Mouse (Mus musculus) layer of hippocampus, postnatal 25 days (tissue): ENCODE results near the gene Slc25a43. TPM values are rescaled to one million over a fixed set of nuclear protein-coding genes. Genes with fewer than 3 reads are reported as not detected.

Experiments used
- DNase-seq, 2 experiments: peaks; one replicate each; pipeline ENCODE4 v3.0.0; 2022; ENCODE audit warnings: mixed read lengths in 2 of 2, low spot score in 1 of 2; ENCODE audit errors: extremely low spot score in 1 of 2
- total RNA-seq, 2 experiments: library from RNA; stranded (reverse); gene quantifications; 2 replicates each; pipeline ENCODE4 v1.2.3; 2021

The Slc25a43 gene
- total RNA-seq: under 1 TPM in 1 of 2 experiments, not detected in 1; 0.32 TPM

DNA sequence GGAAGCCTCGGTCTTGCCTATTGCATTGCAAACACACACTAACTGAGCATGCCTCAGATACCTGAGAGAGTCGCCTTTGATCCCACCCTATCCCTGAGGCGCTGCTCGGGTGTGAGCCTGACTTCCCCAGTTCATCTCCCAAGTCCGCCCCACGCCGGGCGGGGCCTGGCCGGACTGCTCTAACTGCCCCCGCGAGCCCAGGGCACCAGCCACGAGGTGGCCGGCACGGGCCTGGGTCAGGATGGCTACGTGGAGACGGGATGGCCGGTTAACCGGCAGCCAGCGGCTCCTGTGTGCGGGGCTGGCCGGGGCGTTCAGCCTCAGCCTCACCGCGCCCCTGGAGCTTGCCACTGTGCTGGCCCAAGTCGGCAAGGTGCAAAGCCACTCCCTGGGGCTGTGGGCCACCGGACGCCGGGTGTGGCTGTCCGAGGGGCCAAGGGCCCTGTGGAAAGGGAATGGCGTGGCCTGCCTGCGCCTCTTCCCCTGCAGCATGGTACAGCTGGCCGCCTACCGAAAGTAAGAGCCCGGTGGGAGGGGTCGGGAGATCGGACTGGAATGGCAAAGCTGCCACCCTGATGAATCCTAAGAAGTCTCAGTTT lies at the start of gene Slc25a43:
TSS of gene Slc25a43 (plus strand) at position 157 of the 599 bp plus-strand sequence.
- DNase-seq: no peak

DNA sequence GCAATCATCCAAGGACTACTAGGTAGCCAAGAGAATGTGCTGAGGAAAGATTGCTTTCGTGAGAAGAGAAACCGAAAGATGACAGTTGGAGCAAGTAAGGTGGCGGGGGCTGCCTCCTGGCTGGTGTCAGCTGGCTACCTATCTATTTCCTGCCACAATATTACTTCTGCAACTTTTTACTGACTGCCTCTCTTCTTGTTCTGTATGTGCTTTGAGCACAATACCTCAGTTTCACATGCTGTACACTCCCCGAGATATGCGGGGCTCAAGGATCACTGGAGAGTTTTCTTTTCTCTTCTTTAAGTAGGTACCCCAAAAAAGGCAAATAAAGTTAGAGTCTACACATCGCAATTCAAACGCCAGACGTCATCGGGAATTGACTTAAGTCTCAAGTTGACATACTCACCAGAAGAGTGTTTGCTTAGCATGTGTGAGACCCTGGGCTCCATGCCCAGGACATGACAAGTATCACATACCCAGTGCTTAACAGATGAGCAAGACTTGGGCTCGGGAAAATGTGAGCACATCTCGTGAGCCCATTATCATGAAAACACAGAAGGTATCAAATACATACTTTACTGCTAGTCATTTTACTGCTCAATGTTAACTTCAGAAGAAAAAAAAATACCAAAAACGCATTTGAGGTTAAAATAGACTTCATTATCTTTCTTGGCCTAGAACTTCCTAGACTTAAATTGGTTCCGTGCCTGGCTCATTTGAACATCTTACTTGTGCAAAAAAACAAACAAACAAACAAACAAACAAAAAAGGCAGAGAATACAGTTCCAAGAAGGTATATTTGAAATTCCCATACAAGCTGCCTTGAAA lies 3.1 kb upstream of the Slc25a43 start:
- no peak for DNase-seq

DNA sequence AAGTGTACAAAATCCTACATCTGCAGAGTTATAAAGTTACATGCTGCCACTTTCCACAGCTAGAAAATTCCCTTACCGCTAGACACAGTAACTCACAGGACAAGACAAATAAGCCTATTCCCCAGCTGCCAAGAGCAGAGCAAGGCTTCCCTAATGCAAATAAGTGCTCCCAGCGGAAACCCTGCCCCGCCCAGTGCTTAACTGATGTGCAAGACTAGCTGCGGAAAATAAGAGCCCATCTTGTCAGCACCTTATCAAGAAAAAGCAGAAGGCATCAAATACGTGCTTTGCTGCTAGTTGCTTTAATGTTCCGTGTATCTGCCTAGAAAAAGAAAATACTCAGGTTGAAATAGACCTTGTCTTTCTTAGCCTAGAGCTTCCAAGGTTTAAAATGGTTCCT lies 2.2 kb upstream of the Slc25a43 start:
- no peak for DNase-seq

DNA sequence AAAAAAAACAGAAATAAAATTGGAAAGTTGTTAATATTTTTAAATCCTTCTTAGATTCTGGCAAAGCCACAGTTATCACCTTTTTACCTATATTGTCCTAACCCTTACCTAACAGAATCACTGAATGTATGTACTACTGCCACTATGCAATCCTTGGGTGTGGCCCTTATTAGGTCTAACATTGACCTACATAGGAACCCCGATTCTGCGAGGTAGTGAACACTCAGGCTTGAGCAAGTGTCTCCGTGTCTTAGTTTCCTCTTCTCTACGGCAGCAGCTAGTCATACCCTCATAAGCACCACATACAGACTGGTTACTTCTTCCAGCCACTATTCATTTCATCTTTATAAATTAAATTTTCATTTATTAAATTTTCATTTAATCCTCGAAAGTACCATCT lies 715 bp upstream of the Slc25a43 start:
- no peak for DNase-seq

DNA sequence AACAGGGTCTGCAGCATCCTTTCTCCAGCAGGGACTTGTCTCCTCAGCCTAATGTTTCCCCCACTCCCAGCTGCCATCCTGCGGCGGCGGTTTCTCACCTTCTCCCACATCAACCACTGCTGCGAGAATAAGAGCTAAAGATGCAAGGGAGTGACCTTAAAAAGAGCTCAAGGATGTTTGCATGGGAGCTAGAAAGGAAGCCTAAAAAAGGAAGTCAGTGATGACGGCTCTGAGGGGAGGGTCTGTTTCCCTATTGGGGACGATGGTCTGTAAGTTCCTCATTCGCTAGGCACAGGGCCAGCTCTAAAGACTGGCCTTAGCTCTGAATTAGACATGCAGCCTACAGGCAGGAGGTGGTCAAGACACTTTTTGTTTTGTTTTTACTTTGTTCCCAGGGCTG lies 1.3 kb downstream of the Slc25a43 start:
- no peak for DNase-seq

DNA sequence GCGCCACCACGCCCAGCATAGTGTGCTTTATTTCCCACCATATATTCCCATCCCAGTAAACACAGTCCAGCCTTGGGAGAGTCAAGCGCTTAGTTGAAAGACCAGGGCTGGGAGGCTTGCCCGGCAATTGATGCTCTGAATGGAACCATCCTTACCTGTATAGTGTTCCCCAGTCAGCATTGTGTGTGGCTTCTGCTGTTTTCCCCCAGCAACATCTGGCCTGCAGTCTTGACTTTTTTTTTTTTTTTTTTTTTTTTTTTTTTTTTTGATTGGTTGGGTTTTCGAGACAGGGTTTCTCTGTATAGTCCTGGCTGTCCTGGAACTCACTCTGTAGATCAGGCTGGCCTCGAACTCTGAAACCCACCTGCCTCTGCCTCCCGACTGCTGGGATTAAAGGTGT lies 1.9 kb downstream of the Slc25a43 start:
- no peak for DNase-seq

DNA sequence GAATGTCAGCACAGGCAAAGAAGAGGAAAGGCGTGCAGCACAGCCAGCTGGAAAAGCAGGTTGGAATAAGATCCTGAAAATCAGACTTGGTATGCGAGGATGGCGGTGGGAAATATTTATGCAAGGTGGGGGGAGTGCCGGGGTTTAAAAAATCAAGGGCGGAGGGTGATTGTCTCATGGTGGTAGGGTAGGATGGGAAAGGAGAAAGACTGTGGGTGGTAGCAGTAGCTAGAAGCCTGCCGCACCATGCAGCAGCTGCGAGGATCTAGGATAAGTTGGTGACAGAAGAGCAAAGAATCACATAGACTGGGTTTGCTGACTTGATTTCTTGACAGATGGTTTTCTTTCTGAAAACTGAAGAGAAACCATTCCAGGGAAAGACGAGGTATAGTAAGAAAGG lies 3.3 kb downstream of the Slc25a43 start:
- no peak for DNase-seq

DNA sequence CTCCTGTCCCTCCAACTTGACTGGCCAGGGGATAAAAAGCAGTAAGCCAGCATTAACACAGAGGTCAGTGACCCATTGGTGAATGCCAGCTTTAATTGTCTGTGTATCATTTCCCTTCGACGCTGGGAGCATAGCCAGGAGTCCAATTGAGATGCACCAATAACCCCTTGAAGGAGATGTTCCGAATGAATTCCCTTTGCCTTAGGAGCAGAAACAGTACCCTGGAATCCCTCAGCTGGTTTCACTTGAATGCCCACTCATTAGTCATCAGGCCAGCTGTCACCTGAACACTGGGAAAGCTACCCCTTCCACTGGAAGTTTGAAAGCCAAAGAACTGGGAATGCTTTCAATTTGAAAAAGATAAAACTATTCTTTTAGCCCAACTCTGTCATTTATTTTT lies 5.1 kb downstream of the Slc25a43 start:
- no peak for DNase-seq

DNA sequence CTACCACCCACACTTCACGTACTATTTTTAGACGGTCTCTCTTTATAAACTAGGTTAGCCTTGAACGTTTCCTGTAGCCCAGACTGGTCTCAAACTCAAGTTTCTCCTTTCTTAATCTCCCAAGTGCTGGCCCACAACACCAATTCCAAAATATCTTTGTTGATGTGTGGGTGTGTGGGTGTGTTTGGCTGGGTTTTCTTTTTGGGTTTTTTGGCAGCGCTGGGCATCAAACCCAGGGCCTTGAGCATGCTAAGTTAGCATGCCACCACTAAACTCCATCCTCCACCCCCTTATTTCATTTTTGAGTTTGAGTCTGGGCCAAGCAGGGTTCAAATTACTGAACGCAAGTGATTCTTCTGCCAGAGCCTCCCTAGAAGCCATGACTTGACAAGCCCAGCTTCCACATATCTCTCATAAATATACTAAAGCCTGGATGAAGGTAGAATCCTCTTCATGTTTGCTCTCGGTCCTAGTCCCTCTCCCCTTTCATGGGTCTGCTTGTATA lies 5.9 kb downstream of the Slc25a43 start:
- no peak for DNase-seq

DNA sequence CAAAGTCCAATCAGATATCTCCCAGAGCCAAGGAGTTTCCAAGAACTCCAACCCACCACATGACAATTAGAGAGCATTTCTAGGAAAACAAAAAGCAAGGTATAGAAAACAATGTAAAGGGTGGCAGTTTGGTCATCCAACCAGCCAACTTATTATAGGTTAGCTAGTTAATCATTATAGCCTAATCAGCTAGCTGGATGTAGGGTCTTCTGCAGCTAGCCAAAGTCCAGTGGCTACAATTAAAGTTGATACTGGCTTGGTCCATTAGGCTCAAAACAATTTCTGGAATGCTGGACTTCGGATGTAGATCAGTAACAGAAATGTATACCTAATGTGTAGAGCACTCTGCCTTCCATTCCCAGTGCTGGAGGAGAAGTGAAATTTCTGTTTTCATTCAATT lies 7.1 kb downstream of the Slc25a43 start:
- no peak for DNase-seq

DNA sequence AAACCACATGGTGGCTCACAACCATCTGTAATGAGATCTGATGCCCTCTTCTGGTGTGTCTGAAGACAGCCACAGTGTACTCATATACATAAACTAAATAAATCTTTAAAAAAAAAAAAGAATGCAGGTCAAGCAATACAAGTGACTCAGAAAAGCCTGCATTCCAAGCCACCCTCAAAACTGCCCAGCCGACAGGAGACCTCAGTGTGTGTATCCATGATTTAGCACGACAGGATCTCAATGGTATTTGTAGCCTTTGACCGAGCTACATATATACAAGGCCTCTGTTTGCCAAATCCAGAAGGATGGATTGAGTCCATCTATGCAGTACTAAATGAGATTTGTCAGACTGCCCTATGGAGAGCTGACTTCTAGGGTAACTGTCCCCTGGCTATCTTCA lies 9.1 kb downstream of the Slc25a43 start:
- DNase-seq: no peak

DNA sequence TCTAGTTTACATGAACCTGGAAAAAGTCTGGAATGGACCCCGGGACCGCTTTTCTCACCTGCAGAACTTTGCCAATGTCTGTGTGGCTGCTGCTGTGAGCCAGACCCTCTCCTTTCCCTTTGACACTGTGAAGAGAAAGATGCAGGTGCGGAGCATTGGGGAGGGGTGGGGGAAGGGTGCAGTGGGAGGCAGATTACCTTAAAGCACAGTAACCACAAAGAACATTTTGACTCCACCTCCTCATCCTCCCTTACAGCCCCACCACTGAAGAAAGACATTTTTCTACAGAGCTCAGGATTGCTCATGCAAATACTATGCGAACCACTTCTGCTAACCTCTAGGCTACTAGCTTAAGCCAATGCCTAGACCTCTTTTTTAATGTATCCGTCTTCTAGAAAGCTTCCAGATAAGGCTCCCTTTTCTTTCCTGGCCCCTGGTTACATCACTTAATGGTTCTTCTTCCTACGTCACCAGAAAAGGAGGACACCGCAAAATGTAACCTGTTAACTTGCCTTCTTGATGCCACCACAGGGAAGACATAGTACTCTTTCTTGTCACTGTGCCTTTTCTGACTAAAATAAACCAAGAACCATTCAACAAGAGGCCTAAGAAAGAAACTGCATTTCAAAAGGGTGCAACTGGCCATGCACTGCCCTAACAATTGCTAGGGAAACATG lies 14.5 kb downstream of the Slc25a43 start:
- DNase-seq: no peak

DNA sequence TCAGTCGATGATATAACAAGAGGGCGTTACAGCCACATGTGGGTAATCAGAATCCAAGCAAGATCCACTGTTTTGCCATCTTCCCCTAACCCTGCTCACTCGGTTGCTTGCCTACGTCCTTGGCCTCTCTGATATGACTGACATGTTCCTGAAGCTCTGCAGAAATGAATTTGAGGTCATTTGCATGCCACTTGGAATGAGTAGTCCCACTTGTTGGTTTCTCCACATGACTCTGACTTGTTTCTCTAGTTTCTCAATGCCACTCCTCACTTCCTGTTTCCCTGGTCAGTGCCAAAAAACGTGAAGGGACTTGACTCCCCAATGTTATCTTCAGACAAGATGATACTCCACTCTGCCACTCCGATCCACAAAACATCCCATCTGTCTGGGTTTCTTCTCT lies 15.1 kb downstream of the Slc25a43 start:
- DNase-seq: no peak

DNA sequence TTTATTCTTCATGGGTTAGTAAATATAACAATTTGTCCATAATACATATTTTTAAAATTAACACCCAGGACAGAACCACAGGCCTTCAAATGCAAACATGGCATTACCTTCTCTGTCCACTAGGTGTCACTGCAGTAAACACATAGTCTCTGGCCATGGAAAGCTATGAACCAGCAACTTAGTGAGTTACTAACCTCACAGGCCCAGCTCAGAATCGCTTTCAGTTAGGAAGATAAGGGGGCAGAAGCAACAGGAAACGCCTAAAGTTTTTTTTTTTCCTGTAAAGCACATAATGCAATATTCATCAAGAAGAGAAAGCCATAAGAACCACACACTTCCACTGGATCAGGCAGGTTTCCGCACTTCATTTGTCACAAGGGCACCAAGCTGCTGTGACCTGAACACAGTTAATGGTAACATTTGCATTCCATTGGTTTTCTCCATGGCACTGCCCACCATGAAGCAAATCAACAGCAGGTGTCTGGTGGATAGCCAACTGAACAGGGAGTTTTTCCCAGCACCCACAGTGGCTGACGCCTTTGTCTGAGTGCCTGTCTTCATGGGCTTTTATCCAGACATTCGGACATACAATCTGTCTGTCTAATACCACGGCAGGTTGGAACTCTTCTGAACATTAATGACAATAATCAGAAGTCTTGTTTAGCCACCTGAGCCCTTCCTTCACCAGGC lies 17.6 kb downstream of the Slc25a43 start:
- peak in 1 of 2 experiments; percentile 62 for DNase-seq

DNA sequence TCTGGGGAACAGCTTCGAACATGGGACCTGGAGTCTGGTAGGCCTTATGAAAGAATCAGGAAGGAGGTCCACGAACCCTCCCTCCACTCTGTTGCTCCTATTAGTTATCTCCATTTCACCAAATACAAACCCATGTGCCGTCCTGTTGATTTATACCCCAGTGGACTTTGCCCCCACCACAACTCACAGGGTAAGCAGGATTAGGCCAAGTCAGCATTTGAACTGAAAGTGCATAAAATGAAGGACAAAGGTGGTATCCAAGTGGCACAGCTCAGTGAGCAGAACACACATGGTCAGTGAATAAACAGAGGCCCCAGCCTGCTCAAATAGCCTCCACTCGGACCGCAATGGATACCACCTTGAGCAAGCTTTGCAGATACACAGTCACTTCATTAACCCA lies 18.8 kb downstream of the Slc25a43 start:
- no peak for DNase-seq

DNA sequence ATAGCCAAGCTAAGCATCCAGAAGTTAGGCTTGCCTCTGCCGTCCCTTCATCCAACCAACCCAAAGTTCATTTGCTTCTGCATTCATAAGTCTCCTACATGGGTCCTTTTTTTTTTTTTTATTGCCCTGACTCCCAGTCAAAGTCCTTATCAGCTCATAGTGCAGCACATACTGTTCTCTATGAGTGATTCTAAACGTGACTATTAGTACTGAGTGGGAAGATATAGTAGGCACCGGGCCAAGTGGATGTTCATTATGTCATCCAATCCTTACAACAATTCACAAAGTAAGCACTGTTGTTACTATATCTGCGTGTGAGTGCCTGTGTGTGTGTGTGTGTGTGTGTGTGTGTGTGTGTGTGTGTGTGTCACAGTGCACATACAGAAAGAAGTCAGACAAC lies 19.4 kb downstream of the Slc25a43 start:
- DNase-seq: no peak

DNA sequence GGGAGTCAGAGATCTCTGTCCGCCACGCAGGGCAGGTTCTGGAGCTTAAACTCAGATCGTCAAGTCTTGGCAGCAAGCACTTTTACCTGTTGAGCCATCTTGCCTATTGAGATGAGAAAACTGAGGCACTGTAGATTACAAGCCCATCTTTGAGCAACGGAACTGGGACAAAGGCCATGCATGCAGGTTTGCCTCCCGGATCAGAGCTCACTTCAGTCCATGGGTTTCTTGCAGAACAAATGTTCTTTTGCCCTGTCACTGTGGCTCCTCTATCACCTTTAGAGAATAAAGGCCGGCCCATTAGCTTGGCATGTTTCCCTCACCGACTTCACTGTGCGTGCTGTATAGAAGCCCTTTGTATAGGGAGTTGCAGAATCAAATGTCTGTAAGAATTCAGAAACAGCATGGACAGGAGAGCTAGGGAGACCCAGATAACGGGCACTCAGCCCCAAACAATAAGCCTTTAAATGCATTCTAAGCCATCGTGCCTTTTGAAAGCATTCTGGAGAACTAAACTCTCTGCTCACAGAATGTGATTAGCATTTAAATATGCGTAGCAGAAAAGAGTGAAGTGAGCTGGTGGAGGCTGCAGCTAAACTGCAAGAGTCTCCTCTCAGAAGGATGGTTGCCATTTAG lies 20.0 kb downstream of the Slc25a43 start:
- no peak for DNase-seq

DNA sequence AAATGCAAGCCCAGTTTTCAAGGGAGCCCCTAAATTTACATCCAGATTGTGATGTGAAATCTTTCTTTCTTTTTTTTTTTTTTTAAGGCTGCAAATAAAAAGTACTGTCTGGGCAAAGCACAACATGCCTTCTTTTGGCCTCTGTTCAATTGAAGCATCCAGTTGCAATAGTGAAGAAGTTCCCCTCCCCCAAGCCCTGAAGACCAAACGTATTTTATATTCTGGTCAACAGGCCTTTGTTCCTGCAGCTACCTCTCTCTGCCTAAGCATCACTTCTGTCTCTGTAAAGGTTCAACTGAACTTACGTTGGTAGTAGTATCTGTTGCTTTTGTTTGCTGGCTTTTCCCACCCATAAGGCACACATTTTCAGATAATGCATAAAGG lies 20.5 kb downstream of the Slc25a43 start:
- DNase-seq: no peak

DNA sequence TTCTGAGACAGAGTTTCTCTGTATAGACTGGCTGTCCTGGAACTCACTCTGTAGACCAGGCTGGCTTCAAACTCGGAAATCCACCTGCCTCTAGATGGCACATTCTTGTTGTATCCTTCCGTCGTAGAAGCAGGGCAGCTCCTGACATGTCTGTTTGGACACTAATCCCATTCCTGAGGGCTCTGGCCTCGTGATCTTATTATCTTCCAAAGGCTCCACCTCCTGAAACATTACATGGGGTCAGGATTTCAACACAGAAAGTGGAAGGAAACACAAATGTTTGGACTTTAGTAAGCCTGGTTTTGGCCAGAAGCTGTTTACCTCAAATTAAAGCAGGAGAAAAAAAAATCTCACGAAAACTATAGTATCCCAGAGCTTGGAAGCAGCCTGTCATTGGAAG lies 23.9 kb downstream of the Slc25a43 start:
- DNase-seq: no peak

DNA sequence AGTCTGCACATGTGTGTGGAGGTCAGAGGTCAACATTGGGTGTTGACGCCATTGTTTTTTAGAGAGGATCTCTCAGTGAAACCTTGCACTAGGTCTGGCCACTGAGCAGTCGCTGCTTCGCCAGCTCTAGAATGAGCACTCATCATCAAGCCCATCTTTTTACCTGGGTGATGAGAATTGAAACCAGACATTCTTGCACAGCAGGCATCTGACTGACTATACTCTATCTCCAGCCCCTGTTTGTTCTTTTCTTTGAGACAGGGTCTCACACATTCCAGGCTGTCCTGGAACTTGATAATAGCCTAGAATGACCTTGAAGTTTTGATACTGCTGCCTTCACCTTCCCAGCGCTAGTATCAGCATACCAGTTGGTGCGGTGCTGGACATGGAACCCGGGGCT lies 29.1 kb downstream of the Slc25a43 start:
- DNase-seq: no peak
